35 mouse cellular contexts compared by ENCODE assay signal in genomic region chr15:95970176-95970575, GRCm38 (mm10).
"Had no signal": no experiment of that assay in that cellular context is flagged by ENCODE, and none has a peak within 500 bp of the region (broad histone marks: within the 10 kb centered on the region; RNA-seq: fewer than 3 reads in every experiment).

No protein-coding gene starts in this region.

- H3K9me3 ChIP-seq: heart, embryonic 12.5 days; heart, embryonic 13.5 days; heart, embryonic 15.5 days; hindbrain, embryonic 10.5 days; hindbrain, embryonic 12.5 days; hindbrain, embryonic 13.5 days; hindbrain, embryonic 15.5 days; intestine, embryonic 15.5 days; kidney, embryonic 15.5 days had no signal

- H3K4me2 ChIP-seq: heart, embryonic 11.5 days; heart, embryonic 12.5 days; heart, embryonic 13.5 days; heart, embryonic 15.5 days; hindbrain, embryonic 12.5 days; hindbrain, embryonic 13.5 days; hindbrain, embryonic 14.5 days; hindbrain, embryonic 15.5 days; intestine, embryonic 15.5 days; kidney, embryonic 15.5 days had no signal

- H3K27me3 ChIP-seq: heart, embryonic 12.5 days; heart, embryonic 13.5 days; heart, embryonic 15.5 days; hindbrain, embryonic 12.5 days; hindbrain, embryonic 13.5 days; hindbrain, embryonic 15.5 days; intestine, embryonic 15.5 days; kidney, embryonic 15.5 days had no signal

- DNase-seq: heart, postnatal 10 days; heart, postnatal 14 days; heart, postnatal 36 days; heart, postnatal 4 days; kidney, adult 11 months; kidney, adult 18-20 months; kidney, adult 2 months; kidney, adult 8-10 months; kidney, adult 9 months; kidney, postnatal 10 days; kidney, postnatal 14 days; kidney, postnatal 25 days; kidney, postnatal 36 days; kidney, postnatal 4 days; layer of hippocampus, adult 9-11 months; layer of hippocampus, postnatal 36 days had no signal

- H3K4me1 ChIP-seq: heart, embryonic 12.5 days; heart, embryonic 13.5 days; heart, embryonic 15.5 days; hindbrain, embryonic 12.5 days; hindbrain, embryonic 15.5 days; intestine, embryonic 15.5 days had no signal

- H3K4me3 ChIP-seq: heart, embryonic 12.5 days; heart, embryonic 13.5 days; heart, embryonic 15.5 days; hindbrain, embryonic 10.5 days; hindbrain, embryonic 12.5 days; hindbrain, embryonic 13.5 days; hindbrain, embryonic 15.5 days; intestine, embryonic 15.5 days; kidney, embryonic 15.5 days; layer of hippocampus, adult 2 months; left cerebral cortex, adult 2 months had no signal

- H3K9ac ChIP-seq: heart, embryonic 12.5 days; heart, embryonic 13.5 days; heart, embryonic 15.5 days; hindbrain, embryonic 12.5 days; hindbrain, embryonic 13.5 days; hindbrain, embryonic 14.5 days; hindbrain, embryonic 15.5 days; intestine, embryonic 15.5 days; kidney, embryonic 15.5 days had no signal

- H3K27ac ChIP-seq: heart, embryonic 13.5 days; heart, embryonic 15.5 days; hindbrain, embryonic 10.5 days; hindbrain, embryonic 12.5 days; hindbrain, embryonic 13.5 days; hindbrain, embryonic 14.5 days; hindbrain, embryonic 15.5 days; hindbrain, postnatal 0 days; intestine, embryonic 15.5 days; kidney, embryonic 15.5 days; kidney, postnatal 0 days; layer of hippocampus, adult 2 months; left cerebral cortex, adult 2 months had no signal

- H3K36me3 ChIP-seq: hindbrain, embryonic 15.5 days had no signal

- ATAC-seq: hindbrain, embryonic 16.5 days; hindbrain, postnatal 0 days; inflammation-experienced regulatory T-cells, adult 6 months; intestine, embryonic 15.5 days; intestine, embryonic 16.5 days; intestine, postnatal 0 days had no signal
